Mouse (Mus musculus) midbrain, embryonic 13.5 days (tissue): ENCODE results near the gene Olfr1391. TPM values are rescaled to one million over a fixed set of nuclear protein-coding genes. Genes with fewer than 3 reads are reported as not detected.
"Not testable (repeated sequence)": the region's sequence is repeated elsewhere in the genome, so short reads cannot be mapped to it uniquely, and the experiment has no call there.

Source experiments
- ATAC-seq: fragments of 200-750 bp; cut with Nextera tagmentation; 2 replicates; pipeline ENCODE4 v1.8.0; 2017; ENCODE audit warnings: mild to moderate bottlenecking, moderate TSS enrichment, moderate library complexity
- H3K27ac ChIP-seq: fragments of 300-500 bp; sonication (generic); 2 replicates; pipeline ENCODE4 v1.5.1; 2015; ENCODE audit warnings: inconsistent platforms, mild to moderate bottlenecking, moderate library complexity
- H3K27me3 ChIP-seq: fragments of 300-500 bp; sonication (generic); 2 replicates; pipeline ENCODE4 v1.6.1; 2015; ENCODE audit warnings: mild to moderate bottlenecking, inconsistent platforms
- H3K36me3 ChIP-seq: fragments of 300-500 bp; sonication (generic); 2 replicates; pipeline ENCODE4 v1.6.1; 2015; ENCODE audit warnings: mild to moderate bottlenecking, inconsistent platforms
- H3K4me1 ChIP-seq: fragments of 300-500 bp; sonication (generic); replicated peaks from 2 replicates; pipeline ENCODE4 v1.6.1; 2015; ENCODE audit warnings: inconsistent platforms
- H3K4me2 ChIP-seq: fragments of 300-500 bp; sonication (generic); replicated peaks from 2 replicates; pipeline ENCODE4 v1.6.1; 2015; ENCODE audit warnings: moderate library complexity, mild to moderate bottlenecking, inconsistent platforms
- H3K4me3 ChIP-seq: fragments of 300-500 bp; sonication (generic); replicated peaks from 2 replicates; pipeline ENCODE4 v1.5.1; 2015; ENCODE audit warnings: mild to moderate bottlenecking, inconsistent platforms
- H3K9ac ChIP-seq: fragments of 300-500 bp; sonication (generic); replicated peaks from 2 replicates; pipeline ENCODE4 v1.6.1; 2015; ENCODE audit warnings: mild to moderate bottlenecking, inconsistent platforms
- H3K9me3 ChIP-seq: fragments of 300-500 bp; sonication (generic); 2 replicates; pipeline ENCODE4 v1.6.1; 2016; ENCODE audit warnings: mild to moderate bottlenecking, inconsistent platforms
- WGBS: fragments of 180-500 bp; shearing (Covaris S2); methylation state at CpG from one replicate; pipeline ENCODE4 v1.1.7; 2015; 5-methylcytosine and 5-hydroxymethylcytosine counted together
- polyA plus RNA-seq: library from polyadenylated mRNA; unstranded; fragments of >200 nt; fragmentation: Nextera tagmentation; extraction: Ambion mirVana; gene quantifications from 2 replicates; pipeline ENCODE4 v1.2.1, GENCODE M21; 2015

Olfr1391 gene
- polyA plus RNA-seq, result not detected in 2 replicates

- no peak within 1 kb of the TSS for H3K4me2 ChIP-seq
- no peak for ATAC-seq
- H3K27ac ChIP-seq, result no peak within 1 kb of the TSS
- H3K4me3 ChIP-seq, result no peak within 1 kb of the TSS
- WGBS, result 81% methylated on average over 2 of the region's 2 CpGs
- H3K9me3 ChIP-seq, result no peaks in the 10 kb centered on the region
- H3K4me1 ChIP-seq, result no peaks in the 10 kb centered on the region
- no peaks in the 10 kb centered on the region for H3K27me3 ChIP-seq
- H3K9ac ChIP-seq, result no peak within 1 kb of the TSS
- H3K36me3 ChIP-seq, result no peaks in the 10 kb centered on the region
These were observed at the start of gene Olfr1391 for GRCm38 (mm10) chr11:49322442-49322841. Gene Olfr1391, plus strand, starts transcription at chr11:49322742.

- Histone ChIP-seq H3K4me2 (no peak overlapping the region; the same call in 1 of the 2 replicates), H3K4me1 (peaks cover 6% of the 10 kb centered on the region; the same call in 1 of the 2 replicates), H3K9ac (0 out of 2 replicates have a peak overlapping the region, but pooled peaks have one; percentile 1), H3K27ac (no peak overlapping the region), H3K27me3 (no peaks in the 10 kb centered on the region), H3K9me3 (no peaks in the 10 kb centered on the region), H3K36me3 (no peaks in the 10 kb centered on the region), H3K4me3 (no peak overlapping the region)
- WGBS, result 62% methylated on average over 11 of the region's 11 CpGs
- ATAC-seq, result peak; percentile 72
These were observed 48.6 kb upstream of the Olfr1391 start for GRCm38 (mm10) chr11:49273834-49274519.

- no peak within 1 kb of the TSS for H3K27ac ChIP-seq
- H3K9me3 ChIP-seq, result no peaks in the 10 kb centered on the region
- H3K9ac ChIP-seq, result no peak within 1 kb of the TSS
- 78% methylated on average over 3 of the region's 3 CpGs for WGBS
- no peaks in the 10 kb centered on the region for H3K36me3 ChIP-seq
- no peak within 1 kb of the TSS for H3K4me2 ChIP-seq
- H3K4me1 ChIP-seq, result peaks cover 6% of the 10 kb centered on the region; the same call in 1 of the 2 replicates
- ATAC-seq, result no peak
- no peak within 1 kb of the TSS for H3K4me3 ChIP-seq
- H3K27me3 ChIP-seq, result no peaks in the 10 kb centered on the region
These were observed 44.3 kb upstream of the Olfr1391 start, which contains the start of gene Olfr1393 for GRCm38 (mm10) chr11:49278222-49278621. Gene Olfr1393, plus strand, starts transcription at chr11:49278304.

- H3K9me3 ChIP-seq, H3K4me2 ChIP-seq, H3K9ac ChIP-seq, H3K36me3 ChIP-seq, H3K27ac ChIP-seq, ATAC-seq, H3K4me1 ChIP-seq, H3K4me3 ChIP-seq, H3K27me3 ChIP-seq: not testable (repeated sequence)
- WGBS, result 47% methylated on average over 1 of the region's 1 CpGs
These were observed 37.6 kb upstream of the Olfr1391 start, which contains the start of gene Olfr1392 for GRCm38 (mm10) chr11:49284982-49285381. Gene Olfr1392, plus strand, starts transcription at chr11:49285282.

- WGBS, result 85% methylated on average over 2 of the region's 2 CpGs
- Histone ChIP-seq H3K9me3 (no peaks in the 10 kb centered on the region; the same call in 1 of the 2 replicates), H3K27me3 (no peaks in the 10 kb centered on the region), H3K4me2 (no peak overlapping the region), H3K9ac (no peak overlapping the region), H3K36me3 (no peaks in the 10 kb centered on the region), H3K4me1 (no peaks in the 10 kb centered on the region), H3K4me3 (no peak overlapping the region), H3K27ac (no peak overlapping the region)
- ATAC-seq, result no peak
These were observed 35.3 kb upstream of the Olfr1391 start for GRCm38 (mm10) chr11:49287251-49287650.

GRCm38 (mm10) chr11:49292777-49293176, 29.8 kb upstream of the Olfr1391 start:
- ATAC-seq, result no peak
- H3K4me3 ChIP-seq, result no peak overlapping the region
- H3K4me2 ChIP-seq, result no peak overlapping the region
- 55% methylated on average over 3 of the region's 3 CpGs for WGBS
- no peak overlapping the region for H3K27ac ChIP-seq
- no peaks in the 10 kb centered on the region for H3K27me3 ChIP-seq
- no peak overlapping the region for H3K9ac ChIP-seq
- 0 out of 2 replicates have a peak, but pooled peaks cover 3% of the 10 kb centered on the region for H3K4me1 ChIP-seq
- H3K36me3 ChIP-seq, result no peaks in the 10 kb centered on the region
- no peaks in the 10 kb centered on the region for H3K9me3 ChIP-seq

- Histone ChIP-seq H3K27me3 (no peaks in the 10 kb centered on the region), H3K4me2 (no peak within 1 kb of the TSS), H3K9me3 (no peaks in the 10 kb centered on the region)
These were observed 18.1 kb upstream of the Olfr1391 start, which contains the start of gene Olfr10 for GRCm38 (mm10) chr11:49304441-49304840. Gene Olfr10, plus strand, starts transcription at chr11:49304741.

GRCm38 (mm10) chr11:49308547-49308946, 14.0 kb upstream of the Olfr1391 start:
- H3K4me3 ChIP-seq, ATAC-seq, H3K9ac ChIP-seq, H3K36me3 ChIP-seq, H3K9me3 ChIP-seq, H3K27ac ChIP-seq, H3K4me2 ChIP-seq, H3K27me3 ChIP-seq, H3K4me1 ChIP-seq: not testable (repeated sequence)
- 84% methylated on average over 5 of the region's 5 CpGs for WGBS

More at GRCm38 (mm10) chr11:49304441-49304840, 18.1 kb upstream of the Olfr1391 start, which contains the start of gene Olfr10:
- H3K4me1 ChIP-seq, result no peaks in the 10 kb centered on the region
- H3K4me3 ChIP-seq, result no peak within 1 kb of the TSS
- ATAC-seq, result no peak
- no peak within 1 kb of the TSS for H3K9ac ChIP-seq
- no peak within 1 kb of the TSS for H3K27ac ChIP-seq
- no peaks in the 10 kb centered on the region for H3K36me3 ChIP-seq

- H3K9ac ChIP-seq, result no peak overlapping the region
- no peaks in the 10 kb centered on the region for H3K36me3 ChIP-seq
- H3K4me3 ChIP-seq, result no peak overlapping the region
- no peaks in the 10 kb centered on the region for H3K27me3 ChIP-seq
- H3K4me1 ChIP-seq, result no peaks in the 10 kb centered on the region
- H3K9me3 ChIP-seq, result no peaks in the 10 kb centered on the region
- WGBS, result 79% methylated on average over 3 of the region's 3 CpGs
- no peak overlapping the region for H3K27ac ChIP-seq
- ATAC-seq, result no peak
- no peak overlapping the region for H3K4me2 ChIP-seq
These were observed 4.2 kb downstream of the Olfr1391 start for GRCm38 (mm10) chr11:49326726-49327125.

- WGBS, result 82% methylated on average over 1 of the region's 1 CpGs
- Histone ChIP-seq H3K4me2 (no peak overlapping the region), H3K27ac (no peak overlapping the region), H3K9me3 (no peaks in the 10 kb centered on the region), H3K4me1 (no peaks in the 10 kb centered on the region), H3K27me3 (no peaks in the 10 kb centered on the region), H3K36me3 (no peaks in the 10 kb centered on the region), H3K4me3 (no peak overlapping the region), H3K9ac (no peak overlapping the region)
- ATAC-seq, result no peak
These were observed 7.1 kb downstream of the Olfr1391 start for GRCm38 (mm10) chr11:49329686-49330085.

- 89% methylated on average over 1 of the region's 1 CpGs for WGBS
- Histone ChIP-seq H3K27ac (no peak within 1 kb of the TSS), H3K4me2 (no peak within 1 kb of the TSS), H3K9ac (no peak within 1 kb of the TSS), H3K4me3 (no peak within 1 kb of the TSS), H3K9me3 (no peaks in the 10 kb centered on the region), H3K4me1 (no peaks in the 10 kb centered on the region), H3K27me3 (no peaks in the 10 kb centered on the region), H3K36me3 (no peaks in the 10 kb centered on the region)
- no peak for ATAC-seq
These were observed 12.3 kb downstream of the Olfr1391 start, which contains the start of gene Olfr1390 for GRCm38 (mm10) chr11:49334888-49335287. Gene Olfr1390, plus strand, starts transcription at chr11:49335188.

- Histone ChIP-seq H3K4me2 (no peak overlapping the region), H3K27ac (no peak overlapping the region), H3K4me1 (no peaks in the 10 kb centered on the region), H3K9ac (no peak overlapping the region), H3K4me3 (no peak overlapping the region), H3K9me3 (no peaks in the 10 kb centered on the region), H3K36me3 (no peaks in the 10 kb centered on the region), H3K27me3 (no peaks in the 10 kb centered on the region)
- WGBS, result 73% methylated on average over 4 of the region's 4 CpGs
- ATAC-seq, result no peak
These were observed 14.7 kb downstream of the Olfr1391 start for GRCm38 (mm10) chr11:49337150-49337832.
